Mouse (Mus musculus): ENCODE data around the gene Abcf3. TPM values are rescaled to one million over a fixed set of nuclear protein-coding genes. Genes with fewer than 3 reads are reported as not detected.

Gene Abcf3
- 47.9 and 57.6 TPM in 2 replicates for total RNA-seq (2017)

GRCm38 (mm10) chr16:20548096-20548948 is at the start of gene Abcf3:
Gene Abcf3, plus strand, starts transcription at chr16:20548577.
- peak; percentile 98 for ATAC-seq (replicated peaks; ENCODE audit: low read depth, poor library complexity, severe bottlenecking)

- peak; percentile 92 for ATAC-seq (replicated peaks; ENCODE audit: low read depth, poor library complexity, severe bottlenecking)
Observed at GRCm38 (mm10) chr16:20498677-20499475, 49.5 kb upstream of the Abcf3 start, which contains the start of gene Eif2b5. Gene Eif2b5, plus strand, starts transcription at chr16:20498817.

- ATAC-seq (replicated peaks; ENCODE audit: low read depth, poor library complexity, severe bottlenecking), result no peak
Observed at GRCm38 (mm10) chr16:20506000-20506399, 42.4 kb upstream of the Abcf3 start.

- ATAC-seq (replicated peaks; ENCODE audit: low read depth, poor library complexity, severe bottlenecking), result peak; percentile 54; the same call in 1 of the 2 replicates
Observed at GRCm38 (mm10) chr16:20509349-20509748, 39.0 kb upstream of the Abcf3 start.

- no peak for ATAC-seq (replicated peaks; ENCODE audit: low read depth, poor library complexity, severe bottlenecking)
Observed at GRCm38 (mm10) chr16:20511277-20511847, 37.0 kb upstream of the Abcf3 start.

- ATAC-seq (replicated peaks; ENCODE audit: low read depth, poor library complexity, severe bottlenecking), result no peak
Observed at GRCm38 (mm10) chr16:20516032-20516431, 32.3 kb upstream of the Abcf3 start.

- peak; percentile 94 for ATAC-seq (replicated peaks; ENCODE audit: low read depth, poor library complexity, severe bottlenecking)
Observed at GRCm38 (mm10) chr16:20516726-20517201, 31.6 kb upstream of the Abcf3 start, which contains the start of gene Dvl3. Gene Dvl3, plus strand, starts transcription at chr16:20516982.

GRCm38 (mm10) chr16:20517216-20517615 is 31.2 kb upstream of the Abcf3 start:
- peak; percentile 50 for ATAC-seq (replicated peaks; ENCODE audit: low read depth, poor library complexity, severe bottlenecking)

GRCm38 (mm10) chr16:20517701-20518374 is 30.5 kb upstream of the Abcf3 start:
- 0 out of 2 replicates have a peak, but pooled peaks have one; percentile 6 for ATAC-seq (replicated peaks; ENCODE audit: low read depth, poor library complexity, severe bottlenecking)

- no peak for ATAC-seq (replicated peaks; ENCODE audit: low read depth, poor library complexity, severe bottlenecking)
Observed at GRCm38 (mm10) chr16:20523886-20524285, 24.5 kb upstream of the Abcf3 start.

- ATAC-seq (replicated peaks; ENCODE audit: low read depth, poor library complexity, severe bottlenecking), result 0 out of 2 replicates have a peak, but pooled peaks have one; percentile 15
Observed at GRCm38 (mm10) chr16:20528779-20529178, 19.6 kb upstream of the Abcf3 start.

- no peak for ATAC-seq (replicated peaks; ENCODE audit: low read depth, poor library complexity, severe bottlenecking)
Observed at GRCm38 (mm10) chr16:20529375-20529774, 19.0 kb upstream of the Abcf3 start.

GRCm38 (mm10) chr16:20530941-20531340 is 17.4 kb upstream of the Abcf3 start:
- no peak for ATAC-seq (replicated peaks; ENCODE audit: low read depth, poor library complexity, severe bottlenecking)

GRCm38 (mm10) chr16:20534617-20535295 is 13.6 kb upstream of the Abcf3 start:
- ATAC-seq (replicated peaks; ENCODE audit: low read depth, poor library complexity, severe bottlenecking), result no peak

GRCm38 (mm10) chr16:20535296-20536080 is 12.9 kb upstream of the Abcf3 start, which contains the start of gene Ap2m1:
Gene Ap2m1, plus strand, starts transcription at chr16:20535478.
- peak; percentile 95 for ATAC-seq (replicated peaks; ENCODE audit: low read depth, poor library complexity, severe bottlenecking)

- ATAC-seq (replicated peaks; ENCODE audit: low read depth, poor library complexity, severe bottlenecking), result no peak
Observed at GRCm38 (mm10) chr16:20536081-20536665, 12.2 kb upstream of the Abcf3 start.

- ATAC-seq (replicated peaks; ENCODE audit: low read depth, poor library complexity, severe bottlenecking), result no peak
Observed at GRCm38 (mm10) chr16:20537071-20537471, 11.3 kb upstream of the Abcf3 start.

Data from common myeloid progenitor, adult 5-6 weeks (primary cell).